Mouse (Mus musculus) stomach, postnatal 0 days (tissue): ENCODE data around the gene Rtn4rl2.

Source experiments
- CTCF ChIP-seq: IDR thresholded peaks from 2 replicates; pipeline ENCODE4 v1.5.1; 2016; ENCODE audit warnings: antibody characterized with exemption, low read depth, mild to moderate bottlenecking, moderate library complexity
- EP300 ChIP-seq: optimal IDR thresholded peaks from 2 replicates; pipeline ENCODE3; 2016; ENCODE audit warnings: antibody characterized with exemption

GRCm38 (mm10) chr2:84882606-84883005 lies 3.9 kb downstream of the Rtn4rl2 start:
- TF ChIP-seq CTCF (peak; percentile 7; the same call in 1 of the 2 replicates), EP300 (no peak)
